Mouse (Mus musculus) layer of hippocampus, adult 6 months (tissue): ENCODE measurements around the gene Serinc1. TPM values are rescaled to one million over a fixed set of nuclear protein-coding genes. Genes with fewer than 3 reads are reported as not detected.

Experiments used
- long read RNA-seq, 2 experiments: library from polyadenylated mRNA; unstranded; transcript quantifications; one replicate each; pipeline ENCODE4 v2.0.0; 2019 to 2020
- polyA plus RNA-seq: library from polyadenylated mRNA; unstranded; fragments of <200 nt; fragmentation: Nextera tagmentation; gene quantifications from 2 replicates; pipeline ENCODE4 v1.2.3, GENCODE M21; 2021

Serinc1 gene
- 463 and 471 TPM in 2 replicates for polyA plus RNA-seq
- long read RNA-seq, experiment 1, transcript Serinc1-201 (9 exons, 2,880 nt): major isoform, 1,044 of 1,445 reads
- long read RNA-seq, experiment 1, partial matches to known transcripts: 389 of 1,445 reads
- long read RNA-seq, experiment 1, other reads (novel, unspliced or antisense): 12 of 1,445 reads
- long read RNA-seq, experiment 2, transcript Serinc1-201 (9 exons, 2,880 nt): major isoform, 4,906 of 5,087 reads
- long read RNA-seq, experiment 2, partial matches to known transcripts: 151 of 5,087 reads
- long read RNA-seq, experiment 2, other reads (novel, unspliced or antisense): 28 of 5,087 reads

DNA sequence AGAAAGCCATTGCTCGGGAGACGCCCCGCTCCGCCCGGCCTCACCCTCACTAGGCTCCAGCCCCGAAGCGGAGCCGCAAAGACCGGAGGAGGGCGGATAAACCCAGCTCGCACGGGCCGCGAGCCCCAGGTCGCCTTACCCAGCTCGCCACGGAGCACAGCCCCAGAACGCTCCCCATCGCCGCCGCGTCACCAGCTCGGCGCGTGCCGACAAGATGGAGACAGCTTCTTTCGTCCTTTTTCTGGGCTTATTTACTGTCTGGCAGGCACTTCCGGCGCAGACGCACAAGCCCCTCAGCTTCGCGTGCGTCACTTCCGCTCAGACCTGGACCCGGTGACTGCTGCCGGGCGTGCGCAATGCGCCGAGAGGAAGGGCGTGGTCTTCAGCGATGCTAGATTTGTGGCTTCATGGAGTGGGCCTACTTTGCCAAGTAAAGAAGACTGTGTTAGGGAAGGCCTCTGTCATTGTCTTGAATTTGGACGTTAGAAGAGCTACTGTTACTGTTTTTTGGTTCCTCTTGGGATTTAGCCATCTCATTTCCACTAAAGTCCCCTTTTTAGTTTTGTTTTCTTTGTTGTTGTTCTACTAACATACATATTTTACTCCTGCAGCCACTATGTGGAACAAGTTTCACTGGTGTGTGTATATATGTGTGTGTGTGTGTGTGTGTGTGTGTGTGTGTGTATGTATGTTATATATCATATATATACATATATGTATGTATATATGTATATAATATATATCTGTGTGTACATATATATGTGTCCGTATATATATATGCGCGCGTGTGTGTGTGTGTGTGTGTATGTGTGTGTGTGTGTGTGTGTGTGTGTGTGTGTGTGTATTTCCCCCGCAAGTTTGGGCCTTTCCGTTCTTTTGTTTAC is at the start of gene Serinc1:
TSS of gene Serinc1 (minus strand) at position 313 of the 884 bp plus-strand sequence.

DNA sequence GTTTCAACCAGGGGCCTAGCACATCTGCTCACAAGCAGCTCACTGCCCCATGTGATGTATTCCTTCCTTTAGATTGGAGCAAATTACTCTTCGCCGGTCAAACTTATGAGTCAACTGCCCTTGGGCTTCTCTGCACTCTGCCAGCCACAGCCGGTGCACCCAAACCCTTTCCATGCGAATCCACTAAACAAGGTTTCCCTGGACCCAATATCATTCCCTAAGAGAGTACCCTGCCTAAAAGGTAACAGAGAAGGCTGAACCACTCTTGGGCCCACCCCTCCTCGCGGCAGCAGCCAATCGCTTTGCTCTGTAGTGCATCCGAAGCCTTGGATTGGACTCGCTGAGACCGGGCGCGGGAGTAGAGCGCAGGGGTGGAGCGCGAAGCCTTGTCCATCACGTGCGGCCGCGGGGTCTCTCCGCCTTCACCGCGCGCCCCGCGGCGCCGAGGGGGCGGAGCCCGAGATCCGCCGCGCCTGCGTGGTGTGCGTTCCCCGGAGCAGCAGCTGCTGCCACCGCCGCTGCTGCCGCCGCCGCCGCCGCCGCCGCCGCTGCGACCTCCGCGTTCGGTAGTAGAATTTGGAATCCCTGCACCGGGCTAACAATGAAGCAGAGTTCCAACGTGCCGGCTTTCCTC is 46.3 kb downstream of the Serinc1 start, which contains the start of gene Hsf2:
TSS of gene Hsf2 (plus strand) at position 478 of the 634 bp plus-strand sequence.

Other genes with a start within 250 kb of the Serinc1 start
- 17.6 and 24.4 TPM in 2 replicates for gene Hsf2, start 46.1 kb downstream of the Serinc1 start, polyA plus RNA-seq
- 20.9 and 25.7 TPM in 2 replicates for gene Pkib, start 99.5 kb upstream of the Serinc1 start, polyA plus RNA-seq